Mouse (Mus musculus): ENCODE data around the gene Trak1.

GRCm38 (mm10) chr9:121312237-121312891 lies 15.1 kb downstream of the Trak1 start:
- TF ChIP-seq POLR2A (IDR thresholded peaks at IDR 0.05; ENCODE audit: low read depth, low read length) (no peak), ZNF384 (IDR thresholded peaks at IDR 0.05; ENCODE audit: low read depth, low read length) (no peak), HCFC1 (IDR thresholded peaks at IDR 0.05; ENCODE audit: low read depth, low read length) (no peak), CTCF (conservative IDR thresholded peaks at IDR 0.05 in 1 of 2, IDR thresholded peaks at IDR 0.05 in 1 of 2; ENCODE audit: low read depth in 2 of 2, low read length in 2 of 2) (no peak), NELFE (IDR thresholded peaks at IDR 0.05; ENCODE audit: low read depth, low read length) (no peak), PAX5 (IDR thresholded peaks at IDR 0.05; ENCODE audit: low read length) (no peak), ZKSCAN1 (IDR thresholded peaks at IDR 0.05; ENCODE audit: borderline replicate concordance, low read depth, low read length) (no peak), RCOR1 (conservative IDR thresholded peaks at IDR 0.05; ENCODE audit: low read depth, low read length) (no peak), EP300 (IDR thresholded peaks at IDR 0.05; ENCODE audit: low read length) (no peak), USF2 (conservative IDR thresholded peaks at IDR 0.05; ENCODE audit: low read depth, low read length) (no peak), MEF2A (IDR thresholded peaks at IDR 0.05; ENCODE audit: borderline replicate concordance, low read depth, low read length) (no peak)
